Mouse (Mus musculus) megakaryocyte, embryonic 14.5 days (primary cell): ENCODE measurements around the gene Golph3l. TPM values are rescaled to one million over a fixed set of nuclear protein-coding genes. Genes with fewer than 3 reads are reported as not detected.

Experiments
- H3K27me3 ChIP-seq: replicated peaks from 2 replicates; pipeline ENCODE3; 2012; ENCODE audit warnings: inconsistent platforms
- H3K36me3 ChIP-seq: replicated peaks from 2 replicates; pipeline ENCODE3; 2012; ENCODE audit warnings: low read length, inconsistent platforms, mixed read lengths
- H3K4me1 ChIP-seq: 2 replicates; pipeline ENCODE4 v1.6.1; 2012; ENCODE audit warnings: inconsistent platforms
- H3K4me3 ChIP-seq: replicated peaks from 2 replicates; pipeline ENCODE3; 2012; ENCODE audit warnings: moderate library complexity, mild to moderate bottlenecking, inconsistent platforms
- H3K9me3 ChIP-seq: 2 replicates; pipeline ENCODE4 v1.6.1; 2012; ENCODE audit warnings: inconsistent platforms
- FLI1 ChIP-seq: IDR thresholded peaks from 2 replicates; pipeline ENCODE4 v1.6.1; 2012; ENCODE audit warnings: low read length, inconsistent platforms, mixed read lengths
- GATA1 ChIP-seq: IDR thresholded peaks from 3 replicates; pipeline ENCODE4 v1.6.1; 2012; ENCODE audit warnings: mixed read lengths, low read length, inconsistent platforms, borderline replicate concordance
- polyA plus RNA-seq: library from polyadenylated mRNA; stranded (reverse); fragments of >175 nt; gene quantifications from 2 replicates; pipeline ENCODE4 v1.2.3, GENCODE M21; 2012; ENCODE audit warnings: low replicate concordance; ENCODE audit not compliant: insufficient read depth

The Golph3l gene
- polyA plus RNA-seq, 1 experiment, result 2.0 TPM

DNA sequence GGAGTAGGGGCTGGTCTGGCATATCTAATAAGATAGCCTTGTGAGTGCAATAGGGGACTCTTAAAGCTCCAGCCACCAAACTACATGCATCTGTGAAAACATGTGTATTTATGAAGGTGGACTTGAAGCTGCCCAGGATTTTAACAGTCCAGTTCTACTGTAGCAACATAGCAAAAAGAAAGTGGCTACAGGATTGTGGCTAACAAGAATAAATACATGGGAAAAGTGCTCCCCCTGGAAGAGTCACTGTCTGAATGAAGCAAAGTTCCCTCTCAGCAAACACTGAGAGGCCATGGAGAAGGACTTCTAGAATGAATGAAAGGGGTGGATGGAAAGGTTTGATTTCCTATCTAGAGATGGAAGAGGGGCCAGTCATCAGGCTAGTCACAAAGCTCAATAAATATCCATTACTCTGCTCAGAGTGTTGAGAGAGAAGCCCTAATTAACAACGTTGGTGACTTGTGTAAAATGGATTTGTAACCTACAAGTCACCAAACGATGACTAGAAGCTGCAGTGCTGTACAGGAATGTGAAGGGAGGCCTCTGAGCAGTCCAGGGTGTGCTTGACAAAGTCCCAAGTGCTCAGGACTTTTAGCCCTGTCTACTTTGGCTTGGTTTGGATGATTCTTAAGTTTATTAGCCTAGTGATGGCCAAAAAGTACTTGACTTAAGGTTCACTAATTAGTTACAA lies 72.2 kb downstream of the Golph3l start:
- Histone ChIP-seq H3K4me1 (peaks cover 64% of the 10 kb centered on the region), H3K4me3 (peak overlapping the region; percentile 93), H3K27me3 (no peaks in the 10 kb centered on the region), H3K9me3 (no peaks in the 10 kb centered on the region), H3K36me3 (peaks cover 69% of the 10 kb centered on the region)
- TF ChIP-seq FLI1 (no peak), GATA1 (no peak)

DNA sequence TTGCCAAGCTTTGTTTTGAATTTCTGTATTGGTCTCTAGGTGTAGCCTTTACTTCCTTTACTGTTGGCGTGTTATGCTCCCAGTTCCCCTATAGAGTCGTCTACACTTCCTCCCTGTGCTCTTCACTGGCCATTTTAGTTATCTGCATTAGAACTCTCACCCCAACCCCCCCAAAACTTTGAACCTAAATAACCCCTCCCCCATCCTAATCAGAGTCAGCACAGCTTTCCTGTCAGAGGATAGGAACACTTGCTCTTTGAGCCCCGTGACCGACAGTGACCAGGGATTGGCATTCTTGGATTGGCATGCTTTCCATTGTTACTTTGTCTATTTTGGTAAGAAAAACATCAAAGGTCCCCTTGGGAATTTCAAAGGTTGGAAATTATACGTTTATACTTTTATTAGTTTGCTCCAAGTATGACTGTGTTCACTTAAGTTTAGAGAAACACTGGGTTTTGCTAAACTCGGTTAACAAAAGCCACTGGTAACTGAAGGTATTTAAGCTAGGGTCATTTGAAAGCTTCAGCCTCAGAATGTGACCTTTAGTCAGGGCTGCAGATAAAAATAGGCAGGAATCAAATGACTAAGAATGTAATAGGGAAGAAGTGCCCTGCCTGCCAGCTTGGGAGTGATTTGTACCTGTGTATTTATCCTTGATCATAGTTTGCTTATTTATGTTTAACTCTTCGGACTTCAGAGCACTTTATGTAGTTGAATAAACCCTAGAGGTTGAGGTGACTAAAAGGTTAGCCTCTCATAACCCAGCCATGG lies 73.4 kb downstream of the Golph3l start:
- Histone ChIP-seq H3K9me3 (no peaks in the 10 kb centered on the region), H3K36me3 (peaks cover 74% of the 10 kb centered on the region), H3K4me1 (peaks cover 66% of the 10 kb centered on the region), H3K27me3 (no peaks in the 10 kb centered on the region), H3K4me3 (peak overlapping the region; percentile 86)
- no peak for TF ChIP-seq FLI1
- no peak for TF ChIP-seq GATA1

DNA sequence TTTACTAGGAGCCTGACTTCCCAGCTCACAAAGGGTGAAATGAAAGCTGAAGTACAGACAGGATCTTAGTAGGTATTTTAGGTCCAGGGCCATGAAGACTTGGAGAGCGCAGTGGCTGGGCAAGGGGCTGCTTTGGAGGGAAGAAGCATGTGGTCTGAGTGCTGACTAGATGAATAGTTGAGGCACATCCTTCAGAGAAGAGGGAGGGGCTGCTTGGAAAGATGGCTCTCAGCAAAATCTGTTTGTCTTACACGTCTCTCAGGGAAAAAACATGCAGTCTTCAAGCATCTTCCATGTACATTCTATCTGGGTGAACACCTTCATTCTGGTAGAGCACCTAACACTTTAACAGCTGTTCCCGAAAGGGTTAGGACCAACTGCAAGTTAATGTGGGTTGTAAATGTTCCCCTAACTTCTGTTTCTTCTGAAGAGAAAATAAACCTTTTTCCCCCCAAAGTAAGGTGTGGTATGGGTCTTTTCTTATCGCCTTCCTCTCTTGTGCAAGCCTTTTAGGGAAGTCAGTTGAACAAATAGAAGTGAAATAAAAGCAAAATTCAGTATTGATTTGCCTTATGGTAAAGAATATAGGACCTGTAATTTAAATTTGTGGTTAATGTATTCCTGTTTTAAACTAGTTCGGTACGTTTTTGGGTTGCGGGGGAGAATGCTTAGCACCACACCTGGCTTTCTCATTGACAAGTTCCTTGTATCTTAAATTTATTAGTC lies 74.2 kb downstream of the Golph3l start:
- H3K4me1 ChIP-seq, result peaks cover 66% of the 10 kb centered on the region
- peaks cover 77% of the 10 kb centered on the region for H3K36me3 ChIP-seq
- H3K27me3 ChIP-seq, result no peaks in the 10 kb centered on the region
- TF ChIP-seq FLI1 (no peak), GATA1 (no peak)
- peak overlapping the region; percentile 86 for H3K4me3 ChIP-seq
- no peaks in the 10 kb centered on the region for H3K9me3 ChIP-seq

DNA sequence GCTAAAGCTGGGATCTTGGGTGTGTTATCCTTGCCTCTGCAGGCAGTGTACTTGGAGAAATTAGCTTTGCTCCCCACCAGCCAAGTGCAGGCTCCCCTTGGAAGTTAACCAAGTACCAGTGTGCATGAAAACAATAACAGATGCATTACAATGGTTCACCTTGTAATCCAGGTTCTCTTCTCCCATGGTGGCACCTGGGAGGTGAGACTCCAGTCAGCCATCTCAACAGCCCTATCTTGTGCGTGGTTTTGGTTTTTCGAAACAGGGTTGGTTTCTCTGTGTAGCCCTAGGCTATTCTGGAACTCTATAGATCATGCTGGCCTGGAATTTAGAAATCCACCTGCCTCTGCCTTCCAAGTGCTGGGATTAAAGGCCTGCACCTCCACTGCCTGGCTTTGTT lies 74.8 kb downstream of the Golph3l start:
- TF ChIP-seq GATA1 (no peak), FLI1 (no peak)
- no peaks in the 10 kb centered on the region for H3K9me3 ChIP-seq
- H3K36me3 ChIP-seq, result peaks cover 80% of the 10 kb centered on the region
- peak overlapping the region; percentile 80 for H3K4me3 ChIP-seq
- peaks cover 68% of the 10 kb centered on the region for H3K4me1 ChIP-seq
- no peaks in the 10 kb centered on the region for H3K27me3 ChIP-seq

DNA sequence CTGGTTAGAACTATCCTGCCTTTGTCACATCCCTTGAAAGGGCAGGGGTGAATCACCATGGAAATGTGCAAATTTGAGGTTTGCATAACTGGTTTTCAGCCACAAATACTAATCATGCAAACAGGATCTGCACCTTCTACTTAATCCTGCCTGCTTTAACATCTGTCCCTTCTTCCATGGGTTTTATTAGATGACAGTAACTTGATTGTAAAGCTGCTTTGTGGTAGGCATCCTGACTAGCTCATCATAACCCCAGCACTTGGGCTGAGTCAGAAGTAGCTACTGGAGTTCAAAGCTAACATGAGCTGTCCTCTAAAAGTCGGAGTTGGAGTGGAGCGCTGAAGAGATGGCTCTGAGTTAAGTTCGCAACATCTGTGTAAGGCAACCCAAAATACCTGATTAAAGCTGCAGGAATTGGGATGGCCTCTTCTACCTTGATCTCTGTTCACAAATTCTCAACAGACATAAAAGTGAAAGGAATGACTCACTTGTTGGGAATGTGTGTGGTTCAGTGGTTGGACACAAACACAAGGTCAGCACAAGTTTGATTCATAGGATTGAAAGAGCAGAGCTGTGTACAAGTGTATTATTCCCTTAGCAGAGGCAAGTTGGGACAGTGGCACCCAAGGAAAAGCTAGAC lies 75.4 kb downstream of the Golph3l start:
- Histone ChIP-seq H3K9me3 (no peaks in the 10 kb centered on the region), H3K4me1 (peaks cover 74% of the 10 kb centered on the region), H3K4me3 (peak overlapping the region; percentile 59), H3K27me3 (no peaks in the 10 kb centered on the region), H3K36me3 (peaks cover 85% of the 10 kb centered on the region)
- TF ChIP-seq FLI1, result no peak
- TF ChIP-seq GATA1, result no peak

DNA sequence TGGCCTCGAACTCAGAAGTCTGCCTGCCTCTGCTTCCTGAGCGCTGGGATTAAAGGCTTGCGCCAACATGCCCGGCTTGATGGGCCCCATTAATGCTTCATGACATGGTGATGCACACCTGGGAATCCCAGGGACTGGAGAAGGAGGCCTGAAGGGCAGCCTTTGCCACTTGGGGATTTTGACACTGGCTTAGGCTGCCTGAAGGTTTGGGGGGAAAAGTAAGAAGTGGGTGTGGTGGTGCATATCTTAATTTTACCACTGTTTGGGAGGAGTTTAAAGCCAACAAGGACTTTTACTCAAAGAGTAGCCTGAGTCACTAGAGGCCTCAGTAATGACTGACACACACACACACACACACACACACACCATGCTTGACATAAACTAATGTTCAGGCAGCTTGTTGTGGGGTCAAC lies 76.2 kb downstream of the Golph3l start:
- peak overlapping the region; percentile 18 for H3K4me3 ChIP-seq
- peaks cover 87% of the 10 kb centered on the region for H3K36me3 ChIP-seq
- peaks cover 83% of the 10 kb centered on the region for H3K4me1 ChIP-seq
- H3K9me3 ChIP-seq, result no peaks in the 10 kb centered on the region
- TF ChIP-seq FLI1, result no peak
- TF ChIP-seq GATA1, result no peak
- H3K27me3 ChIP-seq, result no peaks in the 10 kb centered on the region

DNA sequence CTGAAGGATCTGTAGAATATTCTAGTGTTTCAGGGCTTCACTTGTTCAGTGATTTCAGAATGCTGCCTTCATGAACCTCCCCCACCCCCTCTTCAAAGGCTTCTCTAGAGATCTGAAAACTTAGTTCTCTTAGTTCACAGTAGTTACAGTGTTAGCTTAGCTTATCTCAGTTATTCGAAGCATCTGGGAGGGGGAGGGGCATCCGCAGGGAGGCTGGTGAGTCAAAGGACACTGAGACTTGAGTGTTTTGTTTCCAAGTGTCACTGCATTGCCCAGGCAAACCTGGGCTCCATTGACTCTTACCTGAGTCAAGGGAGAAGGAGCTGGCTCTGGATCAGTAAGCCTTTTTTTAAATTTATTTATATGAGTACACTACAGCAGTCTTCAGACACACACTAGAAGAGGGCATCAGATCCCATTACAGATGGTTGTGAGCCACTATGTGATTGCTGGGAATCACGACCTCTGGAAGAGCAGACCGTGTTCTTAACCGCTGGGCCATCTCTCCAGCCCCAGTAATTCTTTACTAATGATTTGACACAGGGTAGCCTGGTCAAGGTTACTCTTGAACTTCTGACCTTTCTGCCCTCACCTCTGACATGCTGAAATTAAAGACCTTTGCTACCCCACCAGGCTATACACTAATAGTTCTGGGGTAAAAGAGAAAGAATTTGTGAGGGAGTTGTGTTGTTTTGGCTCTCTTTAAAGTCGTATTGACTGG lies 77.5 kb downstream of the Golph3l start:
- H3K9me3 ChIP-seq, result no peaks in the 10 kb centered on the region
- H3K4me1 ChIP-seq, result peaks cover 92% of the 10 kb centered on the region
- H3K27me3 ChIP-seq, result no peaks in the 10 kb centered on the region
- no peak for TF ChIP-seq FLI1
- no peak for TF ChIP-seq GATA1
- peaks cover 80% of the 10 kb centered on the region for H3K36me3 ChIP-seq
- peak overlapping the region; percentile 38 for H3K4me3 ChIP-seq

DNA sequence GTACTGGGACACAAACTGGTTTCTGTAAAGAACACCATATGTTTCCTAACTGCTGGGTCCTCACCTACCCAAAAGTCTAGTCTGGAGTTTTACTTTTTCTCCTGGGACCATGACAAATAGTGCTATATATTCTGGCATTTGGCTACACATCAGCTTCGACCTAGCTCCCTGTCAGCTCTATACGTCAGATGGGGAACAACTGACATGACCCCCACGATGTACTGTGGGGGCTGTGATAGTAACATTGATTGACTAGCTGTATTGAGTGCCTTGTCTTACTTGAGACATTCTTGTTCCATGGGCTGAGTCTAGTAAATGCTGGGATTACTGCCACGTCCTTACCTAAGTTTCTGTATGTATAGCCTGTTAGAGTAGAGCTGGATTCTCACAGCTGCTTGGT lies 78.8 kb downstream of the Golph3l start:
- H3K4me3 ChIP-seq, result peak overlapping the region; percentile 73
- peaks cover 81% of the 10 kb centered on the region for H3K36me3 ChIP-seq

DNA sequence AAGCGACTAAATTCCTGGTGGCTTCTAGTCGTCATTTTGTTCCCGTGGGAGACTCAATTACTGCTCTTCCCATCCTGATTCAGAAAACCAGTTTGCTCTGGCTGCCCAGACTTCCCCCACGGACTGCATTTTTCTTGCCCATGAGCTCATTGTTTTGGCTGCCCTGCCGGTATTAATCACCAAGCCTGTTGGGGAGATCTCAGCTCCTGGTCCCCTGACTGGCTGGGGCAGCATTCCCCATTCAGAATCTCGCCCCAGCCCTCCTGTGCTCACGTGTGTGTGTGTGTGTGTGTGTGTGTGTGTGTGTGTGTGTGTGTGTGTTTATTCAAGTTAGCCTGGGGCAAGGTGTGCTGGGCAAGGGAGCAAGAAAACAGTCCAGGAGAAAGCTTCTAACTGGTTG lies 79.3 kb downstream of the Golph3l start:
- H3K9me3 ChIP-seq, result no peaks in the 10 kb centered on the region
- no peaks in the 10 kb centered on the region for H3K27me3 ChIP-seq
- peaks cover 96% of the 10 kb centered on the region for H3K4me1 ChIP-seq
- H3K4me3 ChIP-seq, result peak overlapping the region; percentile 73
- TF ChIP-seq GATA1 (no peak), FLI1 (no peak)
- peaks cover 81% of the 10 kb centered on the region for H3K36me3 ChIP-seq

More for the DNA sequence above, 78.8 kb downstream of the Golph3l start:
- Histone ChIP-seq H3K4me1 (peaks cover 96% of the 10 kb centered on the region), H3K9me3 (no peaks in the 10 kb centered on the region), H3K27me3 (no peaks in the 10 kb centered on the region)
- no peak for TF ChIP-seq FLI1
- TF ChIP-seq GATA1, result no peak

Other genes with a start within 250 kb of the Golph3l start
- gene Setdb1, start 231.7 kb upstream of the Golph3l start, polyA plus RNA-seq, result 2.3 and 6.3 TPM in 2 replicates
- gene 4930558C23Rik, start 186.1 kb upstream of the Golph3l start, polyA plus RNA-seq, result not detected in 2 replicates
- 11.1 and 19.7 TPM in 2 replicates for gene Arnt, start 154.5 kb upstream of the Golph3l start, polyA plus RNA-seq
- gene Ctsk, start 89.7 kb upstream of the Golph3l start, polyA plus RNA-seq, result not detected in 2 replicates
- gene Ctss, start 62.1 kb upstream of the Golph3l start, polyA plus RNA-seq, result 3.5 and 24.7 TPM in 2 replicates
- not detected in 2 replicates for gene Hormad1, start 29.3 kb upstream of the Golph3l start, polyA plus RNA-seq
- 21.1 and 41.0 TPM in 2 replicates for gene Ensa, start 36.1 kb downstream of the Golph3l start, polyA plus RNA-seq
- 222 and 245 TPM in 2 replicates for gene Mcl1, start 69.9 kb downstream of the Golph3l start, polyA plus RNA-seq
- gene Adamtsl4, start 99.0 kb downstream of the Golph3l start, polyA plus RNA-seq, result 0.83 TPM in 1 of 2 replicates, not detected in the other
- gene Ecm1, start 150.6 kb downstream of the Golph3l start, polyA plus RNA-seq, result 274 and 549 TPM in 2 replicates
- 22.7 and 22.9 TPM in 2 replicates for gene Tars2, start 171.3 kb downstream of the Golph3l start, polyA plus RNA-seq
- gene Rprd2, start 229.9 kb downstream of the Golph3l start, polyA plus RNA-seq, result 3.0 and 3.4 TPM in 2 replicates